In the genomic region with DNA sequence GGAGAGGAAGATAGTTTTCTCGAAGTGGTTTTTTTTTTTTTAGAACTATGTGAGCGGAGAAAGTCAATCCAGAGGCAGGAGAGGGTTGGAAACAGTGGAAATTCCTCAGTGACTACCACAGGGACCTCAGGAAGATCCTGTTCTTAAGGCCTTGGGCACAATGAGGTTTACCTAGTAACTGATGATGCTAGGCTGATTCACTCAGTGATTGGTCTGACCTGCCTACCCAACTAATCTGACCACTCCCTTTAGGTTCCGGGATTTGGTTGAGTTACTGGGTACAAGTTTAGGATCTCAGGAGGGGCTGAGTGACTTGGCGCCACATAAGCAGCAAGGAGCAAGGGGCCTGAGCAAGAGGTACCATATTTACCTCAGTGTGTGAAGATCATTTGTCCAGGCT, we compare ENCODE assay signal across 10 mouse cellular contexts. TPM values are rescaled to one million over a fixed set of nuclear protein-coding genes. Genes with fewer than 3 reads are reported as not detected.
DNase-seq lines count a peak whose midpoint lies in the region; ATAC-seq and TF ChIP-seq lines count a peak whose summit lies in the region.
"Had no signal": no experiment of that assay in that cellular context is flagged by ENCODE, and none has a peak within 500 bp of the region (broad histone marks: within the 10 kb centered on the region; RNA-seq: fewer than 3 reads in every experiment).

Gene H2-DMb1, plus strand, starts transcription at position 150 of the 400 bp plus-strand sequence.

- H3K36me3 ChIP-seq in kidney, adult 2 months (ENCODE audit: control insufficient read depth, insufficient read depth, low read length) = no peaks in the 10 kb centered on the region

- DNase-seq in layer of hippocampus, adult 11-12 months (ENCODE audit: low spot score) = peak; percentile 78
- DNase-seq in layer of hippocampus, postnatal 36 days = no peak
- peak; percentile 77 for DNase-seq in CD4-positive, CD25-positive, alpha-beta regulatory T cell, adult 2 months (ENCODE audit: low read depth, low spot score)
- DNase-seq in adrenal gland, postnatal 14 days = peak; percentile 70
- DNase-seq in kidney, adult 2 months = peak; percentile 87
- no peak for DNase-seq in gastrocnemius, postnatal 14 days
- DNase-seq in ovary, postnatal 36 days (ENCODE audit: low spot score) = no peak

- ATAC-seq in megakaryocyte-erythroid progenitor cell, adult 5-6 weeks (replicated peaks; ENCODE audit: low FRiP score, low TSS enrichment, poor library complexity, severe bottlenecking) = peak; percentile 80

- H3K27me3 ChIP-seq in kidney, adult 2 months (replicated peaks; ENCODE audit: control insufficient read depth, insufficient read depth, low read length) = no peaks in the 10 kb centered on the region; the same call in 1 of the 2 replicates

- no peak for TF ChIP-seq POLR2A in kidney, adult 2 months (IDR thresholded peaks at IDR 0.05; ENCODE audit: low read depth, low read length)

- WGBS in kidney, adult 2 months = 25% methylated on average over 4 of the region's 4 CpGs

- no peak within 1 kb of the TSS; the same call in 1 of the 2 replicates for H3K27ac ChIP-seq in kidney, adult 2 months (ENCODE audit: insufficient read depth, low read depth, low read length)

- H3K4me3 ChIP-seq in kidney, adult 2 months (ENCODE audit: insufficient read depth, low read depth, low read length) = peak within 1 kb of the TSS; percentile 35
- H3K4me3 ChIP-seq: erythroblast, embryonic 14.5 days; myocyte had no signal

- TF ChIP-seq CTCF in kidney, adult 2 months (conservative IDR thresholded peaks at IDR 0.05; ENCODE audit: insufficient read depth, insufficient read length, low read depth, low read length) = no peak

- H3K4me1 ChIP-seq in kidney, adult 2 months (ENCODE audit: control insufficient read depth, insufficient read depth, low read length) = no peaks in the 10 kb centered on the region

- intact Hi-C loops in gastrocnemius, postnatal 14 days (cut with DNase I; ENCODE audit: low total_unique reads) = no loop called here

RNA-seq across cellular contexts. Expression of gene H2-DMb1, which starts in this region (rescaled TPM):
- 1 to 10 TPM in 1 of 2 experiments, under 1 TPM in 1; 0.95 to 1.7 TPM for total RNA-seq in layer of hippocampus, postnatal 36 days (2021)
- 3.6 and 8.3 TPM in 2 replicates for total RNA-seq in adrenal gland, postnatal 14 days (2021)
- 72.3 and 80.5 TPM in 2 replicates for polyA plus RNA-seq in kidney, adult 2 months (2012; rRNA removed)
- 3.8 and 9.1 TPM in 2 replicates for total RNA-seq in megakaryocyte-erythroid progenitor cell, adult 5-6 weeks (2014; fragmentation: Nextera tagmentation)
- 10.1 and 22.9 TPM in 2 replicates for total RNA-seq in megakaryocyte-erythroid progenitor cell, adult 5-6 weeks (2017)
- total RNA-seq in gastrocnemius, postnatal 14 days (2021) = 1 to 10 TPM; 1.0 to 1.4 TPM
- polyA plus RNA-seq: erythroblast, embryonic 14.5 days; myocyte had no signal

Comparison
In these comparisons a context has a peak if more than half of its experiments do, and no peak if none do; other contexts are left out.
1. DNase-seq: peak in layer of hippocampus, adult 11-12 months (single experiment), CD4-positive, CD25-positive, alpha-beta regulatory T cell, adult 2 months (single experiment), adrenal gland, postnatal 14 days (single experiment) and kidney, adult 2 months (single experiment); none in layer of hippocampus, postnatal 36 days (0 of 2), gastrocnemius, postnatal 14 days (single experiment) and ovary, postnatal 36 days (single experiment).